Mouse (Mus musculus): Measurements from ENCODE around the gene Traf3ip1. TPM values are rescaled to one million over a fixed set of nuclear protein-coding genes. Genes with fewer than 3 reads are reported as not detected.

Gene Traf3ip1
- polyA plus RNA-seq, 1 experiment from 2014 or later: 10.8 TPM

- 81% methylated on average over 3 of the region's 3 CpGs for WGBS
- no peak for ATAC-seq
- H3K36me3 ChIP-seq (ENCODE audit: control insufficient read depth, insufficient read depth, low read length): peaks cover 33% of the 10 kb centered on the region
Measured at GRCm38 (mm10) chr1:91504615-91505014, 10.2 kb downstream of the Traf3ip1 start.

GRCm38 (mm10) chr1:91514916-91515315 is 20.5 kb downstream of the Traf3ip1 start:
- H3K9ac ChIP-seq (ENCODE audit: low read depth, low read length): no peak overlapping the region
- H3K4me2 ChIP-seq (ENCODE audit: low read length): no peak overlapping the region
- H3K36me3 ChIP-seq (ENCODE audit: control insufficient read depth, insufficient read depth, low read length): peaks cover 21% of the 10 kb centered on the region; the same call in 1 of the 2 replicates
- 80% methylated on average over 11 of the region's 11 CpGs for WGBS
- no peak overlapping the region for H3K27ac ChIP-seq (ENCODE audit: low read length)
- no peaks in the 10 kb centered on the region for H3K4me1 ChIP-seq (ENCODE audit: control insufficient read depth, insufficient read depth, low read length)
- H3K27me3 ChIP-seq (ENCODE audit: control insufficient read depth, insufficient read depth, low read depth, low read length): no peaks in the 10 kb centered on the region
- no peaks in the 10 kb centered on the region for H3K9me3 ChIP-seq (replicated peaks; ENCODE audit: control insufficient read depth, low read length, poor library complexity, severe bottlenecking)
- H3K4me3 ChIP-seq (ENCODE audit: low read depth, low read length): no peak overlapping the region
- ATAC-seq: no peak

More at GRCm38 (mm10) chr1:91504615-91505014, 10.2 kb downstream of the Traf3ip1 start:
- Histone ChIP-seq H3K27me3 (ENCODE audit: control insufficient read depth, insufficient read depth, low read depth, low read length) (no peaks in the 10 kb centered on the region), H3K4me2 (ENCODE audit: low read length) (no peak overlapping the region), H3K9me3 (replicated peaks; ENCODE audit: control insufficient read depth, low read length, poor library complexity, severe bottlenecking) (no peaks in the 10 kb centered on the region), H3K27ac (ENCODE audit: low read length) (no peak overlapping the region), H3K4me3 (ENCODE audit: low read depth, low read length) (no peak overlapping the region), H3K9ac (ENCODE audit: low read depth, low read length) (no peak overlapping the region), H3K4me1 (ENCODE audit: control insufficient read depth, insufficient read depth, low read length) (no peaks in the 10 kb centered on the region)

- WGBS: 93% methylated on average over 6 of the region's 6 CpGs
- ATAC-seq: no peak
- Histone ChIP-seq H3K36me3 (ENCODE audit: control insufficient read depth, insufficient read depth, low read length) (peaks cover 17% of the 10 kb centered on the region), H3K4me2 (ENCODE audit: low read length) (no peak overlapping the region), H3K9ac (ENCODE audit: low read depth, low read length) (no peak overlapping the region), H3K4me1 (ENCODE audit: control insufficient read depth, insufficient read depth, low read length) (no peaks in the 10 kb centered on the region), H3K27ac (ENCODE audit: low read length) (no peak overlapping the region), H3K27me3 (ENCODE audit: control insufficient read depth, insufficient read depth, low read depth, low read length) (no peaks in the 10 kb centered on the region), H3K9me3 (replicated peaks; ENCODE audit: control insufficient read depth, low read length, poor library complexity, severe bottlenecking) (no peaks in the 10 kb centered on the region), H3K4me3 (ENCODE audit: low read depth, low read length) (no peak overlapping the region)
Measured at GRCm38 (mm10) chr1:91515642-91516041, 21.2 kb downstream of the Traf3ip1 start.

- Histone ChIP-seq H3K4me2 (ENCODE audit: low read length) (no peak overlapping the region), H3K4me3 (ENCODE audit: low read depth, low read length) (no peak overlapping the region), H3K27ac (ENCODE audit: low read length) (no peak overlapping the region), H3K9ac (ENCODE audit: low read depth, low read length) (no peak overlapping the region), H3K27me3 (ENCODE audit: control insufficient read depth, insufficient read depth, low read depth, low read length) (no peaks in the 10 kb centered on the region), H3K36me3 (ENCODE audit: control insufficient read depth, insufficient read depth, low read length) (peaks cover 31% of the 10 kb centered on the region), H3K9me3 (replicated peaks; ENCODE audit: control insufficient read depth, low read length, poor library complexity, severe bottlenecking) (no peaks in the 10 kb centered on the region), H3K4me1 (ENCODE audit: control insufficient read depth, insufficient read depth, low read length) (no peaks in the 10 kb centered on the region)
- WGBS: 12% methylated on average over 10 of the region's 10 CpGs
- ATAC-seq: peak; percentile 68
Measured at GRCm38 (mm10) chr1:91523759-91524158, 29.3 kb downstream of the Traf3ip1 start.

GRCm38 (mm10) chr1:91525838-91526237 is 31.4 kb downstream of the Traf3ip1 start:
- Histone ChIP-seq H3K9me3 (replicated peaks; ENCODE audit: control insufficient read depth, low read length, poor library complexity, severe bottlenecking) (no peaks in the 10 kb centered on the region), H3K4me2 (ENCODE audit: low read length) (no peak overlapping the region), H3K27ac (ENCODE audit: low read length) (no peak overlapping the region), H3K36me3 (ENCODE audit: control insufficient read depth, insufficient read depth, low read length) (peaks cover 25% of the 10 kb centered on the region), H3K27me3 (ENCODE audit: control insufficient read depth, insufficient read depth, low read depth, low read length) (no peaks in the 10 kb centered on the region), H3K4me1 (ENCODE audit: control insufficient read depth, insufficient read depth, low read length) (no peaks in the 10 kb centered on the region), H3K9ac (ENCODE audit: low read depth, low read length) (no peak overlapping the region), H3K4me3 (ENCODE audit: low read depth, low read length) (no peak overlapping the region)
- ATAC-seq: no peak
- 76% methylated on average over 14 of the region's 14 CpGs for WGBS

- no peak overlapping the region for H3K27ac ChIP-seq (ENCODE audit: low read length)
- no peak overlapping the region for H3K9ac ChIP-seq (ENCODE audit: low read depth, low read length)
- ATAC-seq: no peak
- H3K4me3 ChIP-seq (ENCODE audit: low read depth, low read length): no peak overlapping the region
- WGBS: 89% methylated on average over 9 of the region's 9 CpGs
- H3K4me2 ChIP-seq (ENCODE audit: low read length): no peak overlapping the region
- peaks cover 13% of the 10 kb centered on the region for H3K36me3 ChIP-seq (ENCODE audit: control insufficient read depth, insufficient read depth, low read length)
- no peaks in the 10 kb centered on the region for H3K27me3 ChIP-seq (ENCODE audit: control insufficient read depth, insufficient read depth, low read depth, low read length)
- no peaks in the 10 kb centered on the region for H3K9me3 ChIP-seq (replicated peaks; ENCODE audit: control insufficient read depth, low read length, poor library complexity, severe bottlenecking)
- no peaks in the 10 kb centered on the region for H3K4me1 ChIP-seq (ENCODE audit: control insufficient read depth, insufficient read depth, low read length)
Measured at GRCm38 (mm10) chr1:91530166-91530565, 35.7 kb downstream of the Traf3ip1 start.

GRCm38 (mm10) chr1:91532243-91532642 is 37.8 kb downstream of the Traf3ip1 start:
- Histone ChIP-seq H3K9ac (ENCODE audit: low read depth, low read length) (no peak overlapping the region), H3K4me1 (ENCODE audit: control insufficient read depth, insufficient read depth, low read length) (no peaks in the 10 kb centered on the region), H3K36me3 (ENCODE audit: control insufficient read depth, insufficient read depth, low read length) (peaks cover 10% of the 10 kb centered on the region), H3K4me3 (ENCODE audit: low read depth, low read length) (no peak overlapping the region), H3K9me3 (replicated peaks; ENCODE audit: control insufficient read depth, low read length, poor library complexity, severe bottlenecking) (no peaks in the 10 kb centered on the region), H3K27ac (ENCODE audit: low read length) (no peak overlapping the region), H3K4me2 (ENCODE audit: low read length) (no peak overlapping the region), H3K27me3 (ENCODE audit: control insufficient read depth, insufficient read depth, low read depth, low read length) (peaks cover 6% of the 10 kb centered on the region; the same call in 1 of the 2 replicates)
- 93% methylated on average over 4 of the region's 4 CpGs for WGBS
- ATAC-seq: no peak

GRCm38 (mm10) chr1:91532892-91533291 is 38.4 kb downstream of the Traf3ip1 start:
- Histone ChIP-seq H3K9ac (ENCODE audit: low read depth, low read length) (no peak overlapping the region), H3K36me3 (ENCODE audit: control insufficient read depth, insufficient read depth, low read length) (peaks cover 4% of the 10 kb centered on the region), H3K27me3 (ENCODE audit: control insufficient read depth, insufficient read depth, low read depth, low read length) (peaks cover 6% of the 10 kb centered on the region; the same call in 1 of the 2 replicates), H3K4me3 (ENCODE audit: low read depth, low read length) (no peak overlapping the region), H3K4me2 (ENCODE audit: low read length) (no peak overlapping the region), H3K9me3 (replicated peaks; ENCODE audit: control insufficient read depth, low read length, poor library complexity, severe bottlenecking) (no peaks in the 10 kb centered on the region), H3K27ac (ENCODE audit: low read length) (no peak overlapping the region), H3K4me1 (ENCODE audit: control insufficient read depth, insufficient read depth, low read length) (no peaks in the 10 kb centered on the region)
- no peak for ATAC-seq
- WGBS: 88% methylated on average over 5 of the region's 5 CpGs

GRCm38 (mm10) chr1:91533483-91533882 is 39.0 kb downstream of the Traf3ip1 start:
- H3K27ac ChIP-seq (ENCODE audit: low read length): no peak overlapping the region

More at GRCm38 (mm10) chr1:91533483-91533882, 39.0 kb downstream of the Traf3ip1 start:
- peaks cover 6% of the 10 kb centered on the region; the same call in 1 of the 2 replicates for H3K27me3 ChIP-seq (ENCODE audit: control insufficient read depth, insufficient read depth, low read depth, low read length)
- no peak overlapping the region for H3K9ac ChIP-seq (ENCODE audit: low read depth, low read length)
- no peaks in the 10 kb centered on the region for H3K4me1 ChIP-seq (ENCODE audit: control insufficient read depth, insufficient read depth, low read length)
- WGBS: 62% methylated on average over 2 of the region's 2 CpGs
- no peak overlapping the region for H3K4me3 ChIP-seq (ENCODE audit: low read depth, low read length)
- no peak overlapping the region for H3K4me2 ChIP-seq (ENCODE audit: low read length)
- H3K36me3 ChIP-seq (ENCODE audit: control insufficient read depth, insufficient read depth, low read length): no peaks in the 10 kb centered on the region; the same call in 1 of the 2 replicates
- no peak for ATAC-seq
- H3K9me3 ChIP-seq (replicated peaks; ENCODE audit: control insufficient read depth, low read length, poor library complexity, severe bottlenecking): no peaks in the 10 kb centered on the region
